Mouse (Mus musculus) lung, embryonic 14.5 days (tissue): ENCODE measurements around the gene Lmx1b. TPM values are rescaled to one million over a fixed set of nuclear protein-coding genes. Genes with fewer than 3 reads are reported as not detected.

Experiments used
- ATAC-seq: fragments of 200-750 bp; cut with Nextera tagmentation; 2 replicates; pipeline ENCODE4 v1.8.0; 2017; ENCODE audit warnings: mild to moderate bottlenecking, moderate TSS enrichment, moderate library complexity; ENCODE audit not compliant: insufficient read depth
- DNase-seq: peaks from one replicate; pipeline ENCODE4 v3.0.0-alpha.2; 2015
- H3K27ac ChIP-seq: fragments of 300-500 bp; sonication (generic); 2 replicates; pipeline ENCODE4 v1.5.1; 2014; ENCODE audit warnings: low read depth, mild to moderate bottlenecking, moderate library complexity
- H3K27me3 ChIP-seq: fragments of 300-500 bp; sonication (generic); 2 replicates; pipeline ENCODE4 v1.6.1; 2014; ENCODE audit warnings: low read length, control low read depth; ENCODE audit not compliant: insufficient read depth
- H3K36me3 ChIP-seq: fragments of 300-500 bp; sonication (generic); 2 replicates; pipeline ENCODE4 v1.6.1; 2014; ENCODE audit warnings: control low read depth; ENCODE audit not compliant: insufficient read depth
- H3K4me1 ChIP-seq: fragments of 300-500 bp; sonication (generic); 2 replicates; pipeline ENCODE4 v1.6.1; 2014; ENCODE audit warnings: antibody characterized with exemption, control low read depth; ENCODE audit not compliant: insufficient read depth
- H3K4me2 ChIP-seq: fragments of 300-500 bp; sonication (generic); 2 replicates; pipeline ENCODE4 v1.6.1; 2014; ENCODE audit warnings: mild to moderate bottlenecking
- H3K4me3 ChIP-seq: fragments of 300-500 bp; sonication (generic); 2 replicates; pipeline ENCODE4 v1.5.1; 2014; ENCODE audit warnings: low read depth, low read length
- H3K9ac ChIP-seq: fragments of 300-500 bp; sonication (generic); 2 replicates; pipeline ENCODE4 v1.6.1; 2014
- H3K9me3 ChIP-seq: fragments of 300-500 bp; sonication (generic); 2 replicates; pipeline ENCODE4 v1.6.1; 2016; ENCODE audit warnings: low read depth, low read length, control low read depth
- CTCF ChIP-seq: IDR thresholded peaks from 2 replicates; pipeline ENCODE4 v1.5.1; 2016; ENCODE audit warnings: antibody characterized with exemption, low read depth
- WGBS: fragments of 180-500 bp; shearing (Covaris S2); extraction: QIAGEN DNeasy Blood & Tissue Kit; methylation state at CpG from one replicate; pipeline ENCODE4 v1.1.7; 2014; 5-methylcytosine and 5-hydroxymethylcytosine counted together
- polyA plus RNA-seq: library from polyadenylated mRNA; unstranded; fragments of >200 nt; fragmentation: Nextera tagmentation; extraction: Ambion mirVana; gene quantifications from 2 replicates; pipeline ENCODE4 v1.2.1, GENCODE M21; 2014

Lmx1b gene
- polyA plus RNA-seq, 1 experiment from 2014 or later, result 0.09 TPM

DNA sequence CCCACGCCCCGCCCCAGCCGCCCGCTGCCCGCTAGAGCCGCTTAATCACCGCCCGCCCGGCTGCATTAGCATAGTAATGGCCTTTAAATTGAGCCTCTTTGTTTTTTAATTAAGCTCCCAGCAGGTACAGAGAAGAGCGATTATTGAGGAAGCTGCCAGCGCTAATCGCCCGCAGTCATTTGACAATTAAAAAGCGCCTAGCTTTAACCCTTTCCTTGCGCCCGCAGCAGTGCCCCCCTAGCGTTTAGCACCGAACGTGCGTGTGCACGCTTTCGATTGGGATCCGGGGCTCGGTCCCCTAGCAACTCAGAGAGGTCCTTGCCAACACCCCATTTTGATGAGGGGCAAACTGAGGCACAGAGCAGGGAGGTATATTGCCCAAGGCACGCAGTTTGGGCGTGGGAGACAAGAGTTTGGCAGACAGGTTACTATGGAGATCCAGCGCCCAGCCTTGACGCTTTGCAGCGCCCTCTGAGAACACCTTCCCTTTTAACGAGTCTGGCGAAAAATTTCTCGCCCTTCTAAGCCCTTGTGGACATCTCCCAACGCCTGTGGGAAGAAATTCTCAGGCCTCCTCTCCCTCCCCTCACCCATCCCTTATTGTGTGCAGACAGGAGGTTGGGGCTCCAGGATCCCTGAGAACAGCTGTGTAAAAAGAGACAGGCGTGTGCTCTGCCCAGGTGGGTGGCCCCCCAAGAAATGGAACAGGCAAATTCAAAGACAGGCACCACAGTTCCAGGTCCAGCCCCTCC lies 59.4 kb downstream of the Lmx1b start:
- Histone ChIP-seq H3K9me3 (no peaks in the 10 kb centered on the region), H3K4me2 (peak overlapping the region; percentile 56), H3K9ac (no peak overlapping the region), H3K4me3 (peak overlapping the region; percentile 22), H3K27me3 (peaks cover 54% of the 10 kb centered on the region), H3K27ac (no peak overlapping the region), H3K4me1 (peaks cover 17% of the 10 kb centered on the region), H3K36me3 (no peaks in the 10 kb centered on the region)
- 1% methylated on average over 34 of the region's 34 CpGs for WGBS
- DNase-seq, result peak; percentile 40
- ATAC-seq, result no peak
- TF ChIP-seq CTCF, result no peak

DNA sequence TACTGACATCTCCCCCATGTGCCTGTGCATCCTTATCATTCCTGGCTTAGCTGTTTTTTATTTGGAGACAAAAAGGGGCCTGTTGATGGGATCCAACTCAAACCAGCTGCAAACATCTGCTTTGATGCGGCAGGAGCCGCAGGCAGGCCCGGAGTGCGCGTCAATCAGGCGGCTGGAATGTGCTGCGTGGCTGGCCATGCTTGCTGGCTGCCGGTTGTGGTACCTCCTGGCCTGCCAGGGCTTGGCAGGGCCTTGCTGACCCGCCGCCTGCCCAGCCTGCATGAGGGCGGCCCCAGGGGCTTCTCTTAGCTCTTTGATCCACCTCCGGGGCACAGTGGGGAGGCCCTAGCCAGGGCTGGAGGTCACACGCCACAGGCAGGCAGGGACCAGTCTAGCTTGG lies 64.9 kb downstream of the Lmx1b start:
- no peak for TF ChIP-seq CTCF
- Histone ChIP-seq H3K36me3 (no peaks in the 10 kb centered on the region), H3K4me3 (no peak overlapping the region), H3K9me3 (no peaks in the 10 kb centered on the region), H3K27me3 (peaks cover 29% of the 10 kb centered on the region), H3K4me2 (no peak overlapping the region), H3K4me1 (no peaks in the 10 kb centered on the region), H3K9ac (no peak overlapping the region), H3K27ac (no peak overlapping the region)
- WGBS, result 27% methylated on average over 13 of the region's 13 CpGs
- DNase-seq (peak; percentile 56), ATAC-seq (no peak)

DNA sequence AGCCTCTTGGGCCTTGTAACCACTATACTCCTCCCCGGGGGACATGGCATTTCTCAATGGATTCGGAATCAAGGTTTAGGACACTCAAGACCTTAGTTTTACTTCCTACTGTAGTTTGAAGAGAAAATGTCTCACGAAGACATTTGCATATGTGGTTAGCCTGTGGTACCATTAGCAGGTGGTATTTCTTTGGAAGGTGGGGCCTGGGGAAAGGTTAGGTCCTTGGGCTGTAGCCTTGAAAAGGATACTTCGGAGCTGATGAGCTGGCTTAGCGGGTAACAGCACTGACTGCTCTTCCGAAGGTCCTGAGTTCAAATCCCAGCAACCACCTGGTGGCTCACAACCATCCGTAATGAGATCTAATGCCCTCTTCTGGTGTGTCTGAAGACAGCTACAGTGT lies 67.2 kb downstream of the Lmx1b start:
- DNase-seq, result no peak
- no peak for ATAC-seq
- no peak overlapping the region for H3K9ac ChIP-seq
- WGBS, result 93% methylated on average over 7 of the region's 7 CpGs
- H3K4me3 ChIP-seq, result no peak overlapping the region
- TF ChIP-seq CTCF, result no peak
- peaks cover 22% of the 10 kb centered on the region for H3K27me3 ChIP-seq
- no peak overlapping the region for H3K27ac ChIP-seq
- no peaks in the 10 kb centered on the region for H3K4me1 ChIP-seq
- no peaks in the 10 kb centered on the region for H3K9me3 ChIP-seq
- no peak overlapping the region for H3K4me2 ChIP-seq
- H3K36me3 ChIP-seq, result no peaks in the 10 kb centered on the region

GRCm38 (mm10) chr2:33571219-33571824 lies 69.0 kb downstream of the Lmx1b start:
- WGBS, result 29% methylated on average over 16 of the region's 16 CpGs
- no peak for DNase-seq
- Histone ChIP-seq H3K36me3 (no peaks in the 10 kb centered on the region), H3K27ac (no peak overlapping the region), H3K4me2 (no peak overlapping the region), H3K27me3 (peaks cover 19% of the 10 kb centered on the region), H3K4me3 (no peak overlapping the region), H3K9ac (no peak overlapping the region), H3K9me3 (no peaks in the 10 kb centered on the region), H3K4me1 (no peaks in the 10 kb centered on the region)
- no peak for ATAC-seq
- no peak for TF ChIP-seq CTCF

- H3K9me3 ChIP-seq, result no peaks in the 10 kb centered on the region
- DNase-seq, result no peak
- 66% methylated on average over 10 of the region's 10 CpGs for WGBS
- H3K27ac ChIP-seq, result no peak overlapping the region
- no peaks in the 10 kb centered on the region for H3K36me3 ChIP-seq
- no peak overlapping the region for H3K9ac ChIP-seq
- ATAC-seq, result no peak
- no peak overlapping the region for H3K4me3 ChIP-seq
- no peak overlapping the region for H3K4me2 ChIP-seq
- H3K4me1 ChIP-seq, result peaks cover 3% of the 10 kb centered on the region; the same call in 1 of the 2 replicates
- peaks cover 19% of the 10 kb centered on the region for H3K27me3 ChIP-seq
- no peak for TF ChIP-seq CTCF
Observed at GRCm38 (mm10) chr2:33569698-33570097, 70.6 kb downstream of the Lmx1b start.

DNA sequence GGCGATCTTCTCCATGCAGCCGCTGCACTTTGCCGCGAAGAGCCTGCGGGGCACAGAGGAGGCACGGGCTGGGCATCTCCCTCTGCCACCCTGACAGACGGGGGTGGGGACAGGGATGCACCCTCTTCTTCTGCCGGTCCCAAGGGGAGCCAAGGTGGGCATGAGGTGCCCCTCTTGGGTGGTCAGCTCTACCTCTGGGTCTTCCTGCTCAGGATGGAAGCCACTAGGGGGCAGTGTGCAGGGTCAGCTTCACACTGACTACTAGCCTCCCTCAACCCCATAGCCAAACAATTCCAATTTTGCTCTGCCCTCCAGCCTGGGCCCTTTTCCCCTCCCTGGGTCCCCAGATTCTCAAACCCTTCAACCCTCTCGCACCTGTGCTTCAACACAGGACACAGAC lies 71.1 kb downstream of the Lmx1b start:
- Histone ChIP-seq H3K9me3 (no peaks in the 10 kb centered on the region), H3K4me3 (no peak overlapping the region), H3K4me2 (peak overlapping the region; percentile 42; the same call in 1 of the 2 replicates), H3K4me1 (peaks cover 3% of the 10 kb centered on the region; the same call in 1 of the 2 replicates), H3K27ac (no peak overlapping the region), H3K36me3 (no peaks in the 10 kb centered on the region), H3K27me3 (peaks cover 19% of the 10 kb centered on the region), H3K9ac (no peak overlapping the region)
- DNase-seq (peak; percentile 63), ATAC-seq (no peak)
- TF ChIP-seq CTCF, result peak; percentile 77
- 15% methylated on average over 9 of the region's 9 CpGs for WGBS

DNA sequence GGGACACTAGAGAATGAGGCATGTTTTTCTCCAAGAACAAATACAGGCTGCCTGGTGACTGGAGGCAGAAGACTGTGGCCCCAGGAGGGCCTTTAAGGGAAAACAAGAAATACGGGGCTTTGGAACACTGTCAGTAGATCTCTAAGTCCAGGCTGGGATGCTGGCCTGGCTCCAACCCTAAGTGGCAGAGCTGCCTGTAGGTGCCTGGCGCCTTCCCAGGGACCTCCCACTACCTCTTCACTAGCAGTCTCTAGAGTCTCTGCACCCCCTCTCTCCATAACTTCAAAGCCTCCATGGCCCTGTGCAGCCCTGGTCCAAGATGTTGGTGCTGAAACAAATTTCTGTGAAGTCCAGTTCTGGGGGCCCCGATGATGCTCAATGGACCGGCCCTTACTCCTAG lies 74.4 kb downstream of the Lmx1b start:
- no peaks in the 10 kb centered on the region for H3K36me3 ChIP-seq
- H3K9ac ChIP-seq, result no peak overlapping the region
- no peak for TF ChIP-seq CTCF
- H3K27me3 ChIP-seq, result peaks cover 16% of the 10 kb centered on the region
- no peak overlapping the region for H3K4me2 ChIP-seq
- no peak overlapping the region for H3K27ac ChIP-seq
- H3K9me3 ChIP-seq, result no peaks in the 10 kb centered on the region
- WGBS, result 44% methylated on average over 4 of the region's 4 CpGs
- DNase-seq (peak; percentile 78), ATAC-seq (peak; percentile 23; the same call in 1 of the 2 replicates)
- peaks cover 3% of the 10 kb centered on the region; the same call in 1 of the 2 replicates for H3K4me1 ChIP-seq
- H3K4me3 ChIP-seq, result no peak overlapping the region
